Mouse (Mus musculus) thymus, adult 2 months (tissue): ENCODE measurements around the gene Selenon. TPM values are rescaled to one million over a fixed set of nuclear protein-coding genes. Genes with fewer than 3 reads are reported as not detected.

Experiments
- DNase-seq: peaks from one replicate; pipeline ENCODE4 v3.0.0; 2021
- H3K27ac ChIP-seq: fragments of 200-500 bp; 2 replicates; pipeline ENCODE4 v1.5.1; 2012; ENCODE audit warnings: low read length, control low read depth; ENCODE audit not compliant: control insufficient read depth, insufficient read depth
- H3K27me3 ChIP-seq: fragments of 200-500 bp; 2 replicates; pipeline ENCODE4 v1.6.1; 2012; ENCODE audit warnings: mild to moderate bottlenecking, low read length, moderate library complexity, mixed read lengths; ENCODE audit not compliant: control insufficient read depth, insufficient read depth
- H3K36me3 ChIP-seq: fragments of 200-500 bp; 2 replicates; pipeline ENCODE4 v1.6.1; 2012; ENCODE audit warnings: mild to moderate bottlenecking, low read length, moderate library complexity; ENCODE audit not compliant: control insufficient read depth, insufficient read depth
- H3K4me1 ChIP-seq: fragments of 200-500 bp; replicated peaks from 2 replicates; pipeline ENCODE4 v1.6.1; 2012; ENCODE audit warnings: low read length; ENCODE audit not compliant: control insufficient read depth, insufficient read depth
- H3K4me3 ChIP-seq: fragments of 200-500 bp; 2 replicates; pipeline ENCODE4 v1.5.1; 2012; ENCODE audit warnings: mild to moderate bottlenecking, low read length, control low read depth, moderate library complexity; ENCODE audit not compliant: control insufficient read depth, insufficient read depth
- CTCF ChIP-seq: fragments of 200-500 bp; IDR thresholded peaks from 2 replicates; pipeline ENCODE4 v1.5.1; 2012; ENCODE audit warnings: mild to moderate bottlenecking, control low read depth, low read length, moderate library complexity, borderline replicate concordance; ENCODE audit not compliant: control insufficient read depth, poor library complexity, insufficient read depth; ENCODE audit errors: extremely low read depth
- POLR2A ChIP-seq: fragments of 200-500 bp; IDR thresholded peaks from 2 replicates; pipeline ENCODE4 v1.6.1; 2012; ENCODE audit warnings: mild to moderate bottlenecking, low read length, control low read depth, moderate library complexity; ENCODE audit not compliant: control insufficient read depth, poor library complexity, insufficient read depth; ENCODE audit errors: extremely low read depth
- WGBS: fragments of 180-500 bp; shearing (Covaris S2); methylation state at CpG from one replicate; pipeline ENCODE4 v1.1.7; 2018; 5-methylcytosine and 5-hydroxymethylcytosine counted together
- polyA plus RNA-seq: library from polyadenylated mRNA; depleted of rRNA; stranded (reverse); fragments of >200 nt; gene quantifications from 2 replicates; pipeline ENCODE4 v1.2.3, GENCODE M21; 2012

The Selenon gene
- polyA plus RNA-seq, 1 experiment, result 9.1 TPM

- TF ChIP-seq POLR2A (no peak), CTCF (no peak)
- Histone ChIP-seq H3K27me3 (no peaks in the 10 kb centered on the region), H3K27ac (no peak overlapping the region), H3K36me3 (no peaks in the 10 kb centered on the region), H3K4me3 (no peak overlapping the region), H3K4me1 (peaks cover 10% of the 10 kb centered on the region)
- 48% methylated on average over 6 of the region's 6 CpGs for WGBS
- no peak for DNase-seq
Observed at GRCm38 (mm10) chr4:134511730-134512129, 40.2 kb downstream of the Selenon start.

- no peaks in the 10 kb centered on the region for H3K27me3 ChIP-seq
- TF ChIP-seq POLR2A (peak; percentile 42; the same call in 1 of the 2 replicates), CTCF (no peak)
- H3K27ac ChIP-seq, result no peak within 1 kb of the TSS
- WGBS, result under 1% methylated on average over 42 of the region's 42 CpGs
- peak within 1 kb of the TSS; percentile 68 for H3K4me3 ChIP-seq
- DNase-seq, result peak; percentile 85
- H3K4me1 ChIP-seq, result peaks cover 10% of the 10 kb centered on the region
- no peaks in the 10 kb centered on the region for H3K36me3 ChIP-seq
Observed at GRCm38 (mm10) chr4:134510845-134511411, 41.0 kb downstream of the Selenon start, which contains the start of gene Aunip. Gene Aunip, plus strand, starts transcription at chr4:134510999.

- Histone ChIP-seq H3K27ac (no peak overlapping the region), H3K27me3 (no peaks in the 10 kb centered on the region), H3K4me3 (no peak overlapping the region), H3K36me3 (no peaks in the 10 kb centered on the region), H3K4me1 (peaks cover 10% of the 10 kb centered on the region)
- 91% methylated on average over 4 of the region's 4 CpGs for WGBS
- DNase-seq, result no peak
- TF ChIP-seq CTCF, result no peak
- no peak for TF ChIP-seq POLR2A
Observed at GRCm38 (mm10) chr4:134510396-134510795, 41.6 kb downstream of the Selenon start.

GRCm38 (mm10) chr4:134506713-134507112 is 45.3 kb downstream of the Selenon start:
- Histone ChIP-seq H3K27ac (no peak overlapping the region), H3K27me3 (no peaks in the 10 kb centered on the region), H3K4me1 (peaks cover 3% of the 10 kb centered on the region), H3K36me3 (no peaks in the 10 kb centered on the region), H3K4me3 (no peak overlapping the region)
- no peak for TF ChIP-seq POLR2A
- no peak for TF ChIP-seq CTCF
- 96% methylated on average over 19 of the region's 19 CpGs for WGBS
- DNase-seq, result no peak

- H3K27ac ChIP-seq, result no peak overlapping the region
- no peak for DNase-seq
- H3K27me3 ChIP-seq, result no peaks in the 10 kb centered on the region
- TF ChIP-seq CTCF (no peak), POLR2A (no peak)
- H3K36me3 ChIP-seq, result no peaks in the 10 kb centered on the region
- H3K4me3 ChIP-seq, result no peak overlapping the region
- H3K4me1 ChIP-seq, result peaks cover 2% of the 10 kb centered on the region
- 45% methylated on average over 3 of the region's 4 CpGs for WGBS
Observed at GRCm38 (mm10) chr4:134505966-134506594, 45.9 kb downstream of the Selenon start.

- Histone ChIP-seq H3K36me3 (no peaks in the 10 kb centered on the region), H3K4me1 (no peaks in the 10 kb centered on the region), H3K27ac (no peak overlapping the region), H3K27me3 (no peaks in the 10 kb centered on the region), H3K4me3 (no peak overlapping the region)
- DNase-seq, result no peak
- WGBS, result 76% methylated on average over 4 of the region's 4 CpGs
- TF ChIP-seq POLR2A, result no peak
- TF ChIP-seq CTCF, result no peak
Observed at GRCm38 (mm10) chr4:134505303-134505789, 46.6 kb downstream of the Selenon start.
